Mouse (Mus musculus): ENCODE measurements around the gene Nploc4. TPM values are rescaled to one million over a fixed set of nuclear protein-coding genes. Genes with fewer than 3 reads are reported as not detected.

Nploc4 gene
- total RNA-seq, 2 experiments from 2014 or later = 85.2 to 95.8 TPM

DNA sequence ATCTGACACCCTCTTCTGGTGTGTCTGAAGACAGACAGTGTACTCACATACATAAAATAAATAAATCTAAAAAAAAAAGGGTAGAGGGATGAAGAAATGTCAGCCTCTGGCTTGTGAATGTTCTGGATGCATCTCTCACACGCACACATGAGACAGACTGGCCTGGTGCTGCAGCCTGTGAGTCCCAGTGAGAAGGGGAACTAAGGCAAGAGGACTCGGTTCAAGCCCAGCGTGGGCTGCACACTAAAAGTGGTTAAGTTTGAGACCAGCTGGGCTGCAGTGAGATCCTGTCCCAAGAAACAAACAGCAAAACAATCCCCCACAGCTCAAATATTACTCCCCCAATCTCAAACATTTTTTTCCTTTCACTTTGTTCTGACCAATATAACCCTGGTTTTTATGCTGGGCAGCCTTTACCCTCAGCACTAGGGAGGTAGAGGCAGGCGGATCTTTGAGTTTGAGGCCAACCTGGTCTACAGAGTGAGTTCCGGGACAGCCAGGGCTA lies 94.8 kb downstream of the Nploc4 start:
- no peak for DNase-seq (ENCODE audit: low spot score in 2 of 2)

DNA sequence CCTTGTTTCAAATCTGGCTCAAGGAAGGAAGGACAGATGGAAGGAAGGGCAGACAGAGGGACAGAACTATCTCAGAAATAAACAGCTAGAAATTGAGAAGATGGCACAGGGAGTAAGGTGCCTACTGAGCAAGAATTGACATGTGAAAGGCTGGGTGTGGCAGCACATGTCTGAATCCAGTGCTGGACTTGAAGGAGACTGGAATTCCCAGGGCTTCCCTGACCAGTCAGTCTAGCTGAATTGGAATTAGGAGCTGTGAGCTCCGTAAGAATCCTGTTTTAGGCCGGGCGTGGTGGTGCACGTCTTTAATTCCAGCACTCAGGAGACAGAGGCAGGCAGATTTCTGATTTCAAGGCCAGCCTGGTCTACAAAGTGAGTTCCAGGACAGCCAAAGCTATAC lies 95.8 kb downstream of the Nploc4 start:
- no peak for DNase-seq (ENCODE audit: low spot score in 2 of 2)

DNA sequence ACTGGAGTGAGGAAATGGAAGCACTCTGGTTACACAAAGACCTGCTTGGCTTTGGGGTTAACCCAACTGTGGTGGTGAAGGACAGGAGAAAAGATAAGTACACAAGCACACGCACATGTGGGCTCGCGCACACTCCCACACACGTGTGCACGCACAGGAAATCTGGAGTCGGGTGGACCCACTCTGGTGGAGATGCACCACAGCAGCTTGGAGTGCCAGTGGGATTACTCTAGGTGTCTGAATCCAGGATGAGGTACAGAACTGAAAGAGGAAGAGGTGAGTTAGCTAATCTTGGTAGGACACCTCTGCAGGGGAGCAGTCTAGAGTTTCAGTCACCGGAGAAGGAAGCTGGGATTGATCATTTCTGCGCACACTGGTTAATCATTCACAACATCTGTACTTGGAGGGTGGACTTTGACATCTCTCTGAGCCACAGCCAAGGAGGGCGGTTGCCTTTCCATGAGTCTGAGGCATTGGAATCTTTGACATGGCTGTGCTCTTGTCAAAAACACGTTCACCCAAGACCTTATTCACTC lies 97.5 kb downstream of the Nploc4 start:
- no peak for DNase-seq (ENCODE audit: low spot score in 2 of 2)

DNA sequence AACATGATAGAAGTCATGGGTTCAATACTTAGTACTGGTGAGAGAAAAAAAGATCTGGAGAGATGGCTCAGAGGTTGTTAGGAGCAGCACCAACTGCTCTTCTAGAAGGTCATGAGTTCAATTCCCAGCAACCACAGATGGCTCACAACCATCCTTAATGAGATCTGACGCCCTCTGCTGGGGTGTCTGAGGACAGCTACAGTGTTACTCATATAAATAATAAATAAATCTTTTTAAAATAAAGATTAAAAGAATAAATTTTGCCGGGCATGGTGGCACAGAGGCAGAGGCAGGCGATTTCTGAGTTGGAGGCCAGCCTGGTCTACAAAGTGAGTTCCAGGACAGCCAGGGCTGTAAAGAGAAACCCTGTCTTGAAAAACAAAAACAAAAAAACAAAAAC lies 98.7 kb downstream of the Nploc4 start:
- DNase-seq (ENCODE audit: low spot score in 2 of 2) = no peak

DNA sequence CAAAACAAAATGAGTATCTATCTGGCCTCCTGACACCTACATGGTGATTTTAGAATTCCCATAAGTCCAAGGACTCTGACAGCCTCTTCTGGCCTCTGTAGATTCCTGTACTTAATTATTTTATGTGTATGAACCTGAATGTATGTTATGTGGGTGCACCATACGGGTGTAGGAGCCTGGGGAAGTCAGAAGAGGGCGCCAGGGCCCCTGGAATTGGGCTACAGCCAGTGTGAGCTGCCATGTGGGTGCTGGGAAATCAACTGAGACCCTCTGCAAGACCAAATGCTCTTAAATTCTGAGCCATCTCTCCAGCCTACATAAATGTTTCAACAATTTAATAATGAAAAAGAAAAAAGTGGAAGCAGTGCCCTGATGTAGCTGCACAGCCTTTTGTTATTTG lies 100.1 kb downstream of the Nploc4 start:
- DNase-seq (ENCODE audit: low spot score in 2 of 2) = no peak

DNA sequence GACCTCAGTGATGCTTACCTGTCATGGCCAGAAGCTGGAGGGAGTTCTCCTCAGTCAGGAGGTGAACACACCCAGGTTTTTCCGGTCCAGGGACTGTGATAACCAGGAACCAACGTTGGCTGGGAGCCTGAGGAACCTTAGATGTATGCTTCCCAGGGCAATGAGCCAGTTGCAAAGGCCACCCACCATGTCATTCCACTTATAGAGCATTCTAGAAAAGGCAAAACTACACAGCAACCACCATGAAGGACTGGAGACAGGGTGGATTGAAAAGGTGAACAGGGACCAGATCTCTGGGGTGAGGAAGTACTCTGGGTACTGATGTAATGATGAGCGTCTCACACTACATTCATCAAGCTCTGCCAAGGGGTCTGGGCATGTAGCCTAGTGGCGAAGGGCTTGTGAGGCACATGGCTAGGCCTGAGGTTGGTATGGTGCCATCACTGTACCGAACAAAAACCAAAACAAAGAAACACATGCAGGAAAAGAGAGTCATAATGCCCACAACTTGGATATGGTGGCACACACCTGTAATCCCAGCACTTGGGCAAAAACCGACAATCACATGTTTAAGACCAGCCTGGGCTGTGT lies 102.0 kb downstream of the Nploc4 start:
- no peak for DNase-seq (ENCODE audit: low spot score in 2 of 2)

Small RNA genes lying within 50 kb of the gene (microRNA-seq; reads per million reads assigned to microRNA genes)
- gene Gm23419 (ENCODE audit: borderline number of aligned reads in 2 of 2) (0 reads per million in 2 experiments), gene Mir6935 (ENCODE audit: borderline number of aligned reads in 2 of 2) (0.95 to 1.2 reads per million in 2 experiments)

Other genes with a start within 250 kb of the Nploc4 start
- 1 to 10 TPM; 7.8 to 8.9 TPM for gene Bahcc1, start 204.8 kb downstream of the Nploc4 start, total RNA-seq (2021)
- gene Actg1, start 89.2 kb downstream of the Nploc4 start, total RNA-seq (2021) = 1,000 to 10,000 TPM in 1 of 2 experiments, 100 to 1,000 TPM in 1; 972 to 2,157 TPM
- under 1 TPM in 1 of 2 experiments, not detected in 1; 0.33 TPM for gene Fscn2, start 76.2 kb downstream of the Nploc4 start, total RNA-seq (2021)
- 10 to 100 TPM; 15.1 to 19.7 TPM for gene Faap100, start 58.9 kb downstream of the Nploc4 start, total RNA-seq (2021)
- gene Tspan10, start 4.9 kb upstream of the Nploc4 start, total RNA-seq (2021) = 1 to 10 TPM in 1 of 2 experiments, not detected in 1; 4.5 TPM
- gene Pde6g, start 15.8 kb upstream of the Nploc4 start, total RNA-seq (2021) = under 1 TPM in 1 of 2 experiments, not detected in 1; 0.27 TPM
- gene Oxld1, start 20.4 kb upstream of the Nploc4 start, total RNA-seq (2021) = 10 to 100 TPM; 19.8 to 30.4 TPM
- gene Ccdc137, start 20.4 kb upstream of the Nploc4 start, total RNA-seq (2021) = 10 to 100 TPM; 36.0 to 37.3 TPM
- gene Arl16, start 29.9 kb upstream of the Nploc4 start, total RNA-seq (2021) = 10 to 100 TPM; 21.5 to 22.3 TPM
- gene Mrpl12, start 46.9 kb upstream of the Nploc4 start, total RNA-seq (2021) = 100 to 1,000 TPM; 104 to 140 TPM
- 100 to 1,000 TPM in 1 of 2 experiments, 10 to 100 TPM in 1; 97.2 to 106 TPM for gene Slc25a10, start 54.1 kb upstream of the Nploc4 start, total RNA-seq (2021)
- gene Gcgr, start 93.0 kb upstream of the Nploc4 start, total RNA-seq (2021) = 1 to 10 TPM in 1 of 2 experiments, under 1 TPM in 1; 0.96 to 3.0 TPM
- gene Mcrip1, start 112.0 kb upstream of the Nploc4 start, total RNA-seq (2021) = 10 to 100 TPM; 46.6 to 57.8 TPM
- gene Ppp1r27, start 113.4 kb upstream of the Nploc4 start, total RNA-seq (2021) = 1 to 10 TPM in 1 of 2 experiments, under 1 TPM in 1; 0.42 to 1.1 TPM
- gene P4hb, start 135.5 kb upstream of the Nploc4 start, total RNA-seq (2021) = 100 to 1,000 TPM; 440 to 468 TPM
- gene Arhgdia, start 143.9 kb upstream of the Nploc4 start, total RNA-seq (2021) = 100 to 1,000 TPM; 326 to 340 TPM
- 10 to 100 TPM; 80.7 to 92.4 TPM for gene Alyref, start 160.7 kb upstream of the Nploc4 start, total RNA-seq (2021)
- gene Anapc11, start 160.7 kb upstream of the Nploc4 start, total RNA-seq (2021) = 10 to 100 TPM; 75.5 to 95.4 TPM
- gene Npb, start 170.8 kb upstream of the Nploc4 start, total RNA-seq (2021) = 1 to 10 TPM in 1 of 2 experiments, not detected in 1; 1.2 TPM
- gene Pcyt2, start 180.2 kb upstream of the Nploc4 start, total RNA-seq (2021) = 100 to 1,000 TPM; 300 to 301 TPM
- gene Sirt7, start 187.5 kb upstream of the Nploc4 start, total RNA-seq (2021) = 10 to 100 TPM; 34.3 to 70.6 TPM
- 10 to 100 TPM; 56.3 to 69.3 TPM for gene Mafg, start 195.9 kb upstream of the Nploc4 start, total RNA-seq (2021)
- gene Pycr1, start 206.1 kb upstream of the Nploc4 start, total RNA-seq (2021) = 1 to 10 TPM; 1.4 to 2.1 TPM
- gene Myadml2, start 210.4 kb upstream of the Nploc4 start, total RNA-seq (2021) = under 1 TPM in 1 of 2 experiments, not detected in 1; 0.99 TPM
- gene Notum, start 223.5 kb upstream of the Nploc4 start, total RNA-seq (2021) = 1 to 10 TPM; 2.8 to 6.6 TPM
- 10 to 100 TPM; 62.6 to 77.7 TPM for gene Aspscr1, start 235.3 kb upstream of the Nploc4 start, total RNA-seq (2021)